Mouse (Mus musculus): Measurements from ENCODE around the gene Rap1b. TPM values are rescaled to one million over a fixed set of nuclear protein-coding genes. Genes with fewer than 3 reads are reported as not detected.

Gene Rap1b
- polyA plus RNA-seq, 1 experiment from 2014 or later = 161 TPM

- Histone ChIP-seq H3K27me3 (no peaks in the 10 kb centered on the region), H3K27ac (no peak overlapping the region), H3K4me2 (no peak overlapping the region), H3K9me3 (replicated peaks) (no peaks in the 10 kb centered on the region), H3K36me3 (no peaks in the 10 kb centered on the region), H3K4me3 (replicated peaks) (no peak overlapping the region), H3K4me1 (no peaks in the 10 kb centered on the region), H3K9ac (no peak overlapping the region)
- WGBS = 50% methylated on average over 10 of the region's 10 CpGs
- no peak for ATAC-seq (replicated peaks; ENCODE audit: low FRiP score)
Measured at GRCm38 (mm10) chr10:117874936-117875335, 29.1 kb upstream of the Rap1b start.

DNA sequence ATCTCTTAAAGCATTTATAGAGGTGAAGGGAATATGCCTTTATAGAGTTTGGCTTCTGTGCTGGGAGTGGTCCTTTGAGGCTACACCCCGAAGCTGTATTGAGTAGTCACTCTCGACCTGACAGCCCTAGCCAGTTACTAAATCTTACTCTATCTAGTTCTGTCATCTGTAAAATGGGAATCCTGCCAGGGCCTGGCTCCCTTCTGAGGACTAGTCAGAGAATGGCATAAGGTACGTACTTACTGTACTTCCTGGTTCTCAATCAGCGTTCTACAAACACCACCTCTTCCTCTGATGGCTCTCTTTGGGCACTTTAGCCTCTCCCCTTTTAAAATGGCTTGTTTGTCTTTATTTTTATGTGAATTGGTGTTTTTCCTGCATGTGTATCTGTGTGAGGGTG, 28.1 kb upstream of the Rap1b start:
- H3K27me3 ChIP-seq = no peaks in the 10 kb centered on the region
- 64% methylated on average over 4 of the region's 4 CpGs for WGBS
- H3K27ac ChIP-seq = no peak overlapping the region
- H3K9me3 ChIP-seq (replicated peaks) = no peaks in the 10 kb centered on the region
- no peak overlapping the region for H3K4me3 ChIP-seq (replicated peaks)
- no peak overlapping the region for H3K9ac ChIP-seq
- H3K4me2 ChIP-seq = no peak overlapping the region
- no peak for ATAC-seq (replicated peaks; ENCODE audit: low FRiP score)
- no peaks in the 10 kb centered on the region for H3K36me3 ChIP-seq
- no peaks in the 10 kb centered on the region for H3K4me1 ChIP-seq

DNA sequence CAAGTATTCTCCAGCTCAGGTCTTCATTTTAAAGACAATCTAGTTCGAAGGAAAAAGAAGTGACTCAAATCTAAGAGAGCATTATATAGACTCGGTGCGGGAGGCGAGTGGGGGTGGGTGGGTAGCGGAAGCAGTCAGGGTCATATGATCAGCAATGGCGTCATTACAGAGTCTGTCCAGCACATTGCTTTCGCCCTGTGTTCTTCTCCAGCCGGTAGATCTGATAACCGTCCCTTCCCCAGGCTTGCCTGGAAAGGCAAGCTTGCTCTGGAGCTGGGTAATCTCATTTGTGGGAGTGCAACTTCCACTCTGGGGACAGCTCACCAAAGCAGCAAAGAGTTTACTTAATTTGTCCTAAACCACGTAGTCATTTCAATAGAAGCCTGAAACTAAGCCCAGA, 26.6 kb upstream of the Rap1b start:
- 82% methylated on average over 10 of the region's 10 CpGs for WGBS
- no peaks in the 10 kb centered on the region for H3K36me3 ChIP-seq
- ATAC-seq (replicated peaks; ENCODE audit: low FRiP score) = no peak
- no peaks in the 10 kb centered on the region for H3K9me3 ChIP-seq (replicated peaks)
- H3K9ac ChIP-seq = no peak overlapping the region
- H3K4me2 ChIP-seq = no peak overlapping the region
- H3K27ac ChIP-seq = no peak overlapping the region
- no peaks in the 10 kb centered on the region for H3K27me3 ChIP-seq
- no peaks in the 10 kb centered on the region for H3K4me1 ChIP-seq
- no peak overlapping the region for H3K4me3 ChIP-seq (replicated peaks)

DNA sequence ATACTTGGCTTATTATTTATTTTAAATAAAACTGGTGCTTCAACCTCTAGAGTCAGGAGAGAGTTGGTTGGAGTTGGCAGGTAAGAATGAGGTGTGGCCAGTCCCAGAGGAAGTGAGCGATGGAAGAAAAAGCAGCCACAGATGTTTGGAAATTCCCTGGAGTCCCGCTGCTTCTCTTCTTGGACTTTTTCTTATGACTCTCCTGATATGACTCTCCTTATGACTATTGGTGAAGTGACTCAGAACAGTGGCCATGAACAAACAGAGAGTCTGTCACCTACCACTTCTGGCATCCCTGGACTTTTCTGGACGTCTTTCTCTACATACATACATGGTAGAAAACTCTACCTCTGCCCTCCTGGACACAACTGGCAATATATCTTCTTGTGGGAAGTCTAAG, 21.5 kb upstream of the Rap1b start:
- Histone ChIP-seq H3K4me1 (no peaks in the 10 kb centered on the region), H3K4me2 (no peak overlapping the region), H3K36me3 (no peaks in the 10 kb centered on the region), H3K9ac (no peak overlapping the region), H3K4me3 (replicated peaks) (no peak overlapping the region), H3K27ac (no peak overlapping the region), H3K9me3 (replicated peaks) (no peaks in the 10 kb centered on the region), H3K27me3 (no peaks in the 10 kb centered on the region)
- ATAC-seq (replicated peaks; ENCODE audit: low FRiP score) = no peak
- WGBS = 85% methylated on average over 3 of the region's 3 CpGs

GRCm38 (mm10) chr10:117866641-117867040, 20.8 kb upstream of the Rap1b start:
- no peak; the same call in 1 of the 2 replicates for ATAC-seq (replicated peaks; ENCODE audit: low FRiP score)
- Histone ChIP-seq H3K4me2 (no peak overlapping the region), H3K27me3 (no peaks in the 10 kb centered on the region), H3K4me1 (no peaks in the 10 kb centered on the region), H3K9me3 (replicated peaks) (no peaks in the 10 kb centered on the region), H3K27ac (no peak overlapping the region), H3K9ac (no peak overlapping the region), H3K36me3 (no peaks in the 10 kb centered on the region), H3K4me3 (replicated peaks) (no peak overlapping the region)
- WGBS = 77% methylated on average over 8 of the region's 8 CpGs

DNA sequence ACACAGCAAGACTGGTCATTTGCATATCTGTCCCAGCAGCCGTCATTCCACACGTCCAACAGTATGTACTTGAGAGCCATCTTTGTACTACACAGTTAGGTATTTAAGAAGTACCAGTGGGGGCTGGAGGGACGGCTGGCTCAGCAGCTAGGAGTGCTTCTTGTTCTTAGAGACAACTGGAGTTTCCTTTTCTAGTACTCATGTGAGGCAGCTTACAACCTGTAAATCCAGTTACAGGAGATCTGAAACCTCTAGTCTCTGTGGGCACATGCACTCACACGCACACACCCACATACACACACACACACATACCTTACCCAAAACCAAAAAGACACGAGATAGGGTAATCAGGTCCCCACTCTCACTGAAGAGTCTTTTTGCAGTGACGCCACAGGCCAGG, 18.9 kb upstream of the Rap1b start:
- no peak overlapping the region for H3K27ac ChIP-seq
- no peak overlapping the region for H3K4me3 ChIP-seq (replicated peaks)
- no peaks in the 10 kb centered on the region for H3K9me3 ChIP-seq (replicated peaks)
- WGBS = 74% methylated on average over 6 of the region's 6 CpGs
- no peaks in the 10 kb centered on the region for H3K4me1 ChIP-seq
- H3K27me3 ChIP-seq = no peaks in the 10 kb centered on the region
- H3K36me3 ChIP-seq = no peaks in the 10 kb centered on the region
- no peak overlapping the region for H3K4me2 ChIP-seq
- no peak overlapping the region for H3K9ac ChIP-seq
- ATAC-seq (replicated peaks; ENCODE audit: low FRiP score) = no peak

- no peak overlapping the region for H3K4me3 ChIP-seq (replicated peaks)
- WGBS = 79% methylated on average over 4 of the region's 4 CpGs
- H3K27me3 ChIP-seq = no peaks in the 10 kb centered on the region
- ATAC-seq (replicated peaks; ENCODE audit: low FRiP score) = no peak
- no peaks in the 10 kb centered on the region for H3K9me3 ChIP-seq (replicated peaks)
- H3K4me2 ChIP-seq = no peak overlapping the region
- H3K36me3 ChIP-seq = no peaks in the 10 kb centered on the region
- no peaks in the 10 kb centered on the region for H3K4me1 ChIP-seq
- H3K9ac ChIP-seq = no peak overlapping the region
- no peak overlapping the region for H3K27ac ChIP-seq
Measured at GRCm38 (mm10) chr10:117864251-117864650, 18.4 kb upstream of the Rap1b start.

DNA sequence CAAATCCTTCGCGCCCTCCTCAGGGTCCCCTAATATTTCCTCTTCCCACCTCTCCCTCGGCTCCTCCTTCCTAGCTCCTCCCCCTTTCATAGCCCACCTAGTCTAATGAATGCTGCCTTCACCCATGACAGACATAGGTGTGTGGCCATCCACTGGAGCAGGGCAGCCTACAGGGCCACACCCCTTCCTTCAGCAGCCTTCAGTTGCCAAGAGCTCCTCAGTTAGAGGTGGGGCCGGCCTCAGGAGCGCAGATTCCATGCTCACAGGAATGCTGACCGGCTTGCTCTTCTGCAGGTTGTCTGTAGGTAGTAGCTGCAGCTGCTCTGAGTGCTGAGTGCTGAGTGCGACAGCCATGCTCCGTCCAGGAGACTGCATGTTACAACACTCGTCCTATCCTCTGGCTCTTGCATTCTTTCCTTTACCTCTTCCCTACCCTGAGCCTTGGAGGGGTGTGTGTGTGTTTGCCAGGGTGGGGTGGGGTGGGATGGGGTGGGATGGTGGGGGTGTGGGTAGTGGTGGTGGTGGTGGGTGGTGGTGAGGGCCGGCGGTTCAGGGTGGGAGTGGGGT, 16.3 kb upstream of the Rap1b start:
- ATAC-seq (replicated peaks; ENCODE audit: low FRiP score) = peak; percentile 71; the same call in 1 of the 2 replicates
- no peaks in the 10 kb centered on the region for H3K27me3 ChIP-seq
- H3K9ac ChIP-seq = no peak overlapping the region
- no peaks in the 10 kb centered on the region for H3K4me1 ChIP-seq
- H3K4me2 ChIP-seq = no peak overlapping the region
- H3K36me3 ChIP-seq = no peaks in the 10 kb centered on the region
- no peak overlapping the region for H3K27ac ChIP-seq
- 73% methylated on average over 11 of the region's 11 CpGs for WGBS
- no peaks in the 10 kb centered on the region for H3K9me3 ChIP-seq (replicated peaks)
- H3K4me3 ChIP-seq (replicated peaks) = no peak overlapping the region

GRCm38 (mm10) chr10:117860958-117861357, 15.1 kb upstream of the Rap1b start:
- no peak for ATAC-seq (replicated peaks; ENCODE audit: low FRiP score)
- Histone ChIP-seq H3K27me3 (no peaks in the 10 kb centered on the region), H3K4me3 (replicated peaks) (no peak overlapping the region), H3K9me3 (replicated peaks) (no peaks in the 10 kb centered on the region), H3K4me1 (no peaks in the 10 kb centered on the region), H3K9ac (no peak overlapping the region), H3K4me2 (no peak overlapping the region), H3K27ac (no peak overlapping the region), H3K36me3 (no peaks in the 10 kb centered on the region)
- WGBS = 74% methylated on average over 16 of the region's 16 CpGs

- Histone ChIP-seq H3K9ac (no peak overlapping the region), H3K4me3 (replicated peaks) (no peak overlapping the region), H3K36me3 (no peaks in the 10 kb centered on the region), H3K4me2 (no peak overlapping the region), H3K4me1 (no peaks in the 10 kb centered on the region), H3K27ac (no peak overlapping the region), H3K9me3 (replicated peaks) (no peaks in the 10 kb centered on the region), H3K27me3 (no peaks in the 10 kb centered on the region)
- 84% methylated on average over 7 of the region's 7 CpGs for WGBS
- ATAC-seq (replicated peaks; ENCODE audit: low FRiP score) = no peak
Measured at GRCm38 (mm10) chr10:117860361-117860760, 14.5 kb upstream of the Rap1b start.

DNA sequence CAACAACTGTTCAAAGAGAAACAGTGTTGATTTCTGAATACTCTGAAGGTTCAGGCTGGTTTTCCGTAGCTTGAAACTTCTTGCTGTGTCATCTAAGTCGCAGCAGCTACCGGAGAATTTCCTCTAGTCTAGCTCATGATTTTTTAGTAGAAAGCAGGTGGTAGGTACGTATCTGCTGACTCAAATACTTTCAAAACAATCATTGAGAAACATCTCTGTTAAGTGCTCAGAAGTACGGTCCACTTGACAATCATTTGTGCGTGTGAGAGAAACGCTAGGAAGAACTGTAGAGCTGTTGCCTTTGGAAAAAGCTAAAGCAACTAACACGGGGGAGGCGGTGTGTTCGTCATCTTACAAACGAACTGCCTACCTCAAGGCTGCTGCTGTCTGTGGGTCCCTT, 14.0 kb upstream of the Rap1b start:
- H3K27me3 ChIP-seq = no peaks in the 10 kb centered on the region
- no peak for ATAC-seq (replicated peaks; ENCODE audit: low FRiP score)
- WGBS = 83% methylated on average over 11 of the region's 11 CpGs
- no peaks in the 10 kb centered on the region for H3K4me1 ChIP-seq
- H3K4me3 ChIP-seq (replicated peaks) = no peak overlapping the region
- H3K27ac ChIP-seq = no peak overlapping the region
- H3K9me3 ChIP-seq (replicated peaks) = no peaks in the 10 kb centered on the region
- no peak overlapping the region for H3K4me2 ChIP-seq
- H3K9ac ChIP-seq = no peak overlapping the region
- no peaks in the 10 kb centered on the region for H3K36me3 ChIP-seq

DNA sequence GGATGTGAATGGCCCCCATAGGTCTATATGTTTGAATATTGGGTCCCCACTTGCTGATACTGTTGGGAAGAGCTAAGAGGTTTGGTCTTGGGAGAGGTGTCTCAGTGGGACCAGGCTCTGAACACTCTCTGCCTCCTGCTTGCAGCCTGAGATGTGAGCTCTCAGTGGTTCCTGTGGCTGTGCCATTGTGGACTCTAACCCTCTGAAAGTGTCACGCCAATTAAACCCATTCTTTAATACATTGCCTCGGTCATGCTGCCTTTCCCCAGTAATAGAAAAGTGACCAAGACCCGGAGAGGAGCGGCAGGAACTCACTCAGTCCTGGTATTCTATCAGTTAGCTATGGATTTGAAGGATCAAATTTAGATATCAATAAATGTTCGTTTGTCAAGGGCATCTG, 12.4 kb upstream of the Rap1b start:
- 86% methylated on average over 5 of the region's 5 CpGs for WGBS
- Histone ChIP-seq H3K4me2 (no peak overlapping the region), H3K36me3 (no peaks in the 10 kb centered on the region), H3K27ac (no peak overlapping the region), H3K9me3 (replicated peaks) (no peaks in the 10 kb centered on the region), H3K9ac (no peak overlapping the region), H3K27me3 (no peaks in the 10 kb centered on the region), H3K4me1 (no peaks in the 10 kb centered on the region), H3K4me3 (replicated peaks) (no peak overlapping the region)
- no peak for ATAC-seq (replicated peaks; ENCODE audit: low FRiP score)

DNA sequence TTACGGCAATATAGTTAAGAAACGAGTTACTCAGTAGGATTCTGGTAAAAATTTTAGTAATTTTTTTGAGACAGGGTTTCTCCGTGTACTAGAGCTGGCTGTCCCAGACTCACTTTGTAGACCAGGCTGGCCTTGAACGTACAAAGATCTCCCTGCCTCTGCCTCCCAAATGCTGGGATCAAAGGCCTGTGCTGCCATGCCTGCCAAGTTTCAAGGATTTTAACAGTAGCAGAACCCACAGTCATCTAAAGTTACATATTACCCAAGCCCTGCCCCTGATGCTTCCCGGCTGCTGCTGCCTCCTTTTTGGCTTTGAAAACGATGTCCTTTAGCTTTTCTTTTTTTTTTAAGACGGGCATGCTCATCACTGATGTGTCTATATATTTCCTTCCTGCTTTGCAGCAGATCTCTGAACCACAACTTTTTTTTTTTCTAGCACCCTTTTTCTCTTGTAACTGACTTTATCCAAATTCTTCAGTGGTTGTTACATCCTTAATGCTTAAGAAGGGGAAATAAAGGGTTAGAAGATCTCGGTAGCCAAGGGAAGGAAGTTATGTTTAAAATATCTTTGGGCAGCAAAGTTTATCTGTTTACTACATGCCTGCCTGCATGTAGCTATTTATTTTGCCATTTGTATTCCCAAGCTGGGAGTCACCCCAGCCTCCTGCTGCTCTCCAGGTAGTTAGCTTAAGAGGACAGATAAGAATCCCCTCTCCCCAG, 10.3 kb upstream of the Rap1b start:
- Histone ChIP-seq H3K27ac (no peak overlapping the region), H3K36me3 (no peaks in the 10 kb centered on the region), H3K4me3 (replicated peaks) (no peak overlapping the region), H3K9ac (no peak overlapping the region), H3K27me3 (no peaks in the 10 kb centered on the region), H3K4me1 (no peaks in the 10 kb centered on the region), H3K4me2 (no peak overlapping the region), H3K9me3 (replicated peaks) (no peaks in the 10 kb centered on the region)
- ATAC-seq (replicated peaks; ENCODE audit: low FRiP score) = no peak
- WGBS = 69% methylated on average over 8 of the region's 8 CpGs

Measured in kidney, embryonic 15.5 days (tissue).